ENCODE assay signal across 9 mouse cellular contexts in genomic region chr9:32224937-32225336, GRCm38 (mm10).
DNase-seq lines count a peak whose midpoint lies in the region; ATAC-seq and TF ChIP-seq lines count a peak whose summit lies in the region.
"Had no signal": no experiment of that assay in that cellular context is flagged by ENCODE, and none has a peak within 500 bp of the region (broad histone marks: within the 10 kb centered on the region; RNA-seq: fewer than 3 reads in every experiment).

No protein-coding gene starts in this region.

- TF ChIP-seq POLR2A in cortical plate, adult 2 months (IDR thresholded peaks at IDR 0.05; ENCODE audit: extremely low read depth, insufficient read depth, low read length) = peak; percentile 46; the same call in 1 of the 2 replicates
- no peak for TF ChIP-seq POLR2A in olfactory bulb, adult 2 months (IDR thresholded peaks at IDR 0.05; ENCODE audit: insufficient read depth, low read depth, low read length)

- no peak for ATAC-seq in kidney, embryonic 16.5 days (ENCODE audit: low FRiP score, low TSS enrichment)
- ATAC-seq: liver, embryonic 12.5 days had no signal

- WGBS in kidney, embryonic 16.5 days = 67% methylated on average over 4 of the region's 4 CpGs
- 59% methylated on average over 4 of the region's 4 CpGs for WGBS in olfactory bulb, adult 2 months

- H3K27ac ChIP-seq in kidney, embryonic 16.5 days (ENCODE audit: low read length) = peak overlapping the region; percentile 34; the same call in 1 of the 2 replicates
- H3K27ac ChIP-seq in cortical plate, adult 2 months (ENCODE audit: insufficient read depth, low read length) = peak overlapping the region; percentile 60
- H3K27ac ChIP-seq in olfactory bulb, adult 2 months (ENCODE audit: insufficient read depth, low read depth, low read length) = peak overlapping the region; percentile 25; the same call in 1 of the 2 replicates
- H3K27ac ChIP-seq: liver, embryonic 12.5 days had no signal

- peak overlapping the region; percentile 46 for H3K4me2 ChIP-seq in kidney, embryonic 16.5 days (replicated peaks; ENCODE audit: low read depth, low read length)
- H3K4me2 ChIP-seq: liver, embryonic 12.5 days had no signal

- peak overlapping the region; percentile 38; the same call in 1 of the 2 replicates for H3K9ac ChIP-seq in kidney, embryonic 16.5 days (replicated peaks; ENCODE audit: low read length)
- H3K9ac ChIP-seq: liver, embryonic 12.5 days had no signal

- H3K9me3 ChIP-seq in kidney, embryonic 16.5 days (ENCODE audit: low read length) = no peaks in the 10 kb centered on the region
- H3K9me3 ChIP-seq: forebrain, embryonic 10.5 days; liver, embryonic 12.5 days had no signal

- peak overlapping the region; percentile 37 for H3K4me3 ChIP-seq in kidney, embryonic 16.5 days (ENCODE audit: low read length)
- peak overlapping the region; percentile 65 for H3K4me3 ChIP-seq in cortical plate, adult 2 months (ENCODE audit: insufficient read depth, low read length)
- H3K4me3 ChIP-seq in olfactory bulb, adult 2 months (ENCODE audit: insufficient read depth, low read depth, low read length) = peak overlapping the region; percentile 27; the same call in 1 of the 2 replicates
- H3K4me3 ChIP-seq: forebrain, embryonic 10.5 days; liver, embryonic 12.5 days had no signal

- DNase-seq in heart, adult 18-20 months = peak; percentile 23 to 29
- no peak for DNase-seq in heart, postnatal 4 days
- no peak for DNase-seq in kidney, adult 18-20 months
- no peak for DNase-seq in right cerebral cortex, postnatal 4 days

- H3K27me3 ChIP-seq in kidney, embryonic 16.5 days (ENCODE audit: insufficient read depth, low read length) = no peaks in the 10 kb centered on the region
- H3K27me3 ChIP-seq: liver, embryonic 12.5 days had no signal

- H3K36me3 ChIP-seq in kidney, embryonic 16.5 days (ENCODE audit: insufficient read depth, low read length) = no peaks in the 10 kb centered on the region
- H3K36me3 ChIP-seq: forebrain, embryonic 10.5 days; liver, embryonic 12.5 days had no signal

- H3K4me1 ChIP-seq in kidney, embryonic 16.5 days (ENCODE audit: insufficient read depth, low read length) = peaks cover 21% of the 10 kb centered on the region
- peaks cover 12% of the 10 kb centered on the region; the same call in 1 of the 2 replicates for H3K4me1 ChIP-seq in cortical plate, adult 2 months (ENCODE audit: control insufficient read depth, insufficient read depth, low read length)
- H3K4me1 ChIP-seq in olfactory bulb, adult 2 months (ENCODE audit: control insufficient read depth, insufficient read depth, low read length) = peaks cover 8% of the 10 kb centered on the region

- TF ChIP-seq CTCF in cortical plate, adult 2 months (IDR thresholded peaks at IDR 0.05; ENCODE audit: extremely low read depth, insufficient read depth, low read length) = no peak
- no peak for TF ChIP-seq CTCF in olfactory bulb, adult 2 months (IDR thresholded peaks at IDR 0.05; ENCODE audit: insufficient read depth, low read depth, low read length)

Comparison
In these comparisons a context has a peak if more than half of its experiments do, and no peak if none do; other contexts are left out.
1. DNase-seq: peak in heart, adult 18-20 months (2 of 2); none in heart, postnatal 4 days (single experiment), kidney, adult 18-20 months (single experiment) and right cerebral cortex, postnatal 4 days (single experiment).
2. Peak in every context shown above with its lines, with median percentiles within 50 percentile points of each other: H3K27ac ChIP-seq and H3K4me3 ChIP-seq.